Mouse (Mus musculus): Measurements from ENCODE around the gene Zfp882.
"Not testable (repeated sequence)": the region's sequence is repeated elsewhere in the genome, so short reads cannot be mapped to it uniquely, and the experiment has no call there.

Zfp882 gene

GRCm38 (mm10) chr8:71908309-71909261 is at the start of gene Zfp882, which contains the start of gene Zfp617:
Gene Zfp882 (plus strand): TSS chr8:71908608.
Gene Zfp617 (plus strand): TSS chr8:71908635.
- DNase-seq (ENCODE audit: low spot score) = peak; percentile 92

- DNase-seq (ENCODE audit: low spot score) = not testable (repeated sequence)
Measured at GRCm38 (mm10) chr8:71861551-71861950, 46.9 kb upstream of the Zfp882 start.

GRCm38 (mm10) chr8:71862038-71862437 is 46.4 kb upstream of the Zfp882 start:
- not testable (repeated sequence) for DNase-seq (ENCODE audit: low spot score)

- DNase-seq (ENCODE audit: low spot score) = peak; percentile 68
Measured at GRCm38 (mm10) chr8:71881618-71882274, 26.7 kb upstream of the Zfp882 start, which contains the start of gene Zfp709. Gene Zfp709 (plus strand): TSS chr8:71882019.

- not testable (repeated sequence) for DNase-seq (ENCODE audit: low spot score)
Measured at GRCm38 (mm10) chr8:71900666-71901065, 7.7 kb upstream of the Zfp882 start.

GRCm38 (mm10) chr8:71903084-71903483 is 5.3 kb upstream of the Zfp882 start:
- DNase-seq (ENCODE audit: low spot score) = not testable (repeated sequence)

- DNase-seq (ENCODE audit: low spot score) = no peak
Measured at GRCm38 (mm10) chr8:71906809-71907208, 1.6 kb upstream of the Zfp882 start.

- no peak for DNase-seq (ENCODE audit: low spot score)
Measured at GRCm38 (mm10) chr8:71907798-71908257, 580 bp upstream of the Zfp882 start.

- no peak for DNase-seq (ENCODE audit: low spot score)
Measured at GRCm38 (mm10) chr8:71912286-71912685, 3.9 kb downstream of the Zfp882 start.

- peak; percentile 95 for DNase-seq (ENCODE audit: low spot score)
Measured at GRCm38 (mm10) chr8:71922567-71923401, 14.4 kb downstream of the Zfp882 start.

GRCm38 (mm10) chr8:71925791-71926190 is 17.4 kb downstream of the Zfp882 start:
- DNase-seq (ENCODE audit: low spot score) = no peak

- DNase-seq (ENCODE audit: low spot score) = no peak
Measured at GRCm38 (mm10) chr8:71926551-71926950, 18.1 kb downstream of the Zfp882 start.

GRCm38 (mm10) chr8:71927779-71928178 is 19.4 kb downstream of the Zfp882 start:
- no peak for DNase-seq (ENCODE audit: low spot score)

- not testable (repeated sequence) for DNase-seq (ENCODE audit: low spot score)
Measured at GRCm38 (mm10) chr8:71938037-71938436, 29.6 kb downstream of the Zfp882 start.

- no peak for DNase-seq (ENCODE audit: low spot score)
Measured at GRCm38 (mm10) chr8:71940293-71941208, 32.1 kb downstream of the Zfp882 start.

- no peak for DNase-seq (ENCODE audit: low spot score)
Measured at GRCm38 (mm10) chr8:71941776-71942175, 33.4 kb downstream of the Zfp882 start.

GRCm38 (mm10) chr8:71948624-71949023 is 40.2 kb downstream of the Zfp882 start:
- no peak for DNase-seq (ENCODE audit: low spot score)

GRCm38 (mm10) chr8:71950482-71951221 is 42.2 kb downstream of the Zfp882 start, which contains the start of gene Zfp961:
Gene Zfp961 (plus strand): TSS chr8:71951038.
- DNase-seq (ENCODE audit: low spot score) = peak; percentile 98

GRCm38 (mm10) chr8:71951436-71952161 is 43.2 kb downstream of the Zfp882 start:
- DNase-seq (ENCODE audit: low spot score) = no peak
